Mouse (Mus musculus): ENCODE measurements around the gene Aldh1a3.

GRCm38 (mm10) chr7:66369934-66370445 is 57.3 kb downstream of the Aldh1a3 start:
- TF ChIP-seq MYOG (IDR thresholded peaks at IDR 0.05; ENCODE audit: control insufficient read depth in 1 of 3, insufficient read depth in 1 of 3, insufficient read length in 2 of 3, low read depth in 2 of 3), result no peak
- TF ChIP-seq POLR2A (IDR thresholded peaks at IDR 0.05; ENCODE audit: insufficient read length, low read depth), result no peak
- TF ChIP-seq MAX (IDR thresholded peaks at IDR 0.05; ENCODE audit: low read depth), result no peak
- TF ChIP-seq REST (IDR thresholded peaks at IDR 0.05; ENCODE audit: insufficient read depth, insufficient read length), result no peak
- TF ChIP-seq TCF12 (IDR thresholded peaks at IDR 0.05; ENCODE audit: insufficient read depth, poor library complexity, severe bottlenecking), result no peak
- TF ChIP-seq POLR2AphosphoS2 (IDR thresholded peaks at IDR 0.05; ENCODE audit: insufficient read length, low read depth), result no peak
- TF ChIP-seq USF1 (IDR thresholded peaks at IDR 0.05; ENCODE audit: low read depth), result peak; percentile 75
- no peak for TF ChIP-seq CEBPB (IDR thresholded peaks at IDR 0.05; ENCODE audit: insufficient read depth, poor library complexity, severe bottlenecking)
- TF ChIP-seq E2F4 (IDR thresholded peaks at IDR 0.05; ENCODE audit: insufficient read depth), result no peak

Measured in myocyte (in vitro differentiated cells).